Mouse (Mus musculus): ENCODE measurements around the gene Rph3al.
A peak's percentile ranks its signal among the peaks of the same experiment; 100 is the strongest.

Rph3al gene

GRCm38 (mm10) chr11:75906556-75906955 is 31.7 kb downstream of the Rph3al start:
- DNase-seq (ENCODE audit: low spot score in 2 of 2) = no peak

- no peak for DNase-seq (ENCODE audit: low spot score in 2 of 2)
These were observed 33.2 kb downstream of the Rph3al start for GRCm38 (mm10) chr11:75904982-75905381.

GRCm38 (mm10) chr11:75904501-75904900 is 33.7 kb downstream of the Rph3al start:
- DNase-seq (ENCODE audit: low spot score in 2 of 2) = no peak

- DNase-seq (ENCODE audit: low spot score in 2 of 2) = no peak
These were observed 34.7 kb downstream of the Rph3al start for GRCm38 (mm10) chr11:75903486-75903885.

GRCm38 (mm10) chr11:75901339-75901738 is 36.9 kb downstream of the Rph3al start:
- DNase-seq (ENCODE audit: low spot score in 2 of 2) = no peak

GRCm38 (mm10) chr11:75899676-75900075 is 38.6 kb downstream of the Rph3al start:
- DNase-seq (ENCODE audit: low spot score in 2 of 2) = no peak

GRCm38 (mm10) chr11:75898532-75898931 is 39.7 kb downstream of the Rph3al start:
- DNase-seq (ENCODE audit: low spot score in 2 of 2) = no peak

GRCm38 (mm10) chr11:75894791-75895420 is 43.3 kb downstream of the Rph3al start:
- no peak for DNase-seq (ENCODE audit: low spot score in 2 of 2)

- no peak for DNase-seq (ENCODE audit: low spot score in 2 of 2)
These were observed 44.3 kb downstream of the Rph3al start for GRCm38 (mm10) chr11:75893956-75894355.

GRCm38 (mm10) chr11:75887349-75887748 is 50.9 kb downstream of the Rph3al start:
- DNase-seq (ENCODE audit: low spot score in 2 of 2) = no peak

- no peak for DNase-seq (ENCODE audit: low spot score in 2 of 2)
These were observed 57.0 kb downstream of the Rph3al start for GRCm38 (mm10) chr11:75881234-75881633.

- DNase-seq (ENCODE audit: low spot score in 2 of 2) = peak; percentile 38 to 64
These were observed 58.2 kb downstream of the Rph3al start for GRCm38 (mm10) chr11:75880064-75880463.

- no peak for DNase-seq (ENCODE audit: low spot score in 2 of 2)
These were observed 59.8 kb downstream of the Rph3al start for GRCm38 (mm10) chr11:75878460-75878859.

GRCm38 (mm10) chr11:75876043-75876780 is 62.0 kb downstream of the Rph3al start:
- DNase-seq (ENCODE audit: low spot score in 2 of 2) = no peak

- no peak for DNase-seq (ENCODE audit: low spot score in 2 of 2)
These were observed 66.5 kb downstream of the Rph3al start for GRCm38 (mm10) chr11:75871688-75872087.

GRCm38 (mm10) chr11:75870947-75871346 is 67.3 kb downstream of the Rph3al start:
- DNase-seq (ENCODE audit: low spot score in 2 of 2) = no peak

GRCm38 (mm10) chr11:75870386-75870785 is 67.8 kb downstream of the Rph3al start:
- DNase-seq (ENCODE audit: low spot score in 2 of 2) = no peak

- DNase-seq (ENCODE audit: low spot score in 2 of 2) = peak; percentile 88 to 90
These were observed 68.3 kb downstream of the Rph3al start for GRCm38 (mm10) chr11:75869898-75870297.

- DNase-seq (ENCODE audit: low spot score in 2 of 2) = no peak
These were observed 71.4 kb downstream of the Rph3al start for GRCm38 (mm10) chr11:75866861-75867260.

GRCm38 (mm10) chr11:75865859-75866258 is 72.4 kb downstream of the Rph3al start:
- DNase-seq (ENCODE audit: low spot score in 2 of 2) = no peak

- DNase-seq (ENCODE audit: low spot score in 2 of 2) = no peak
These were observed 73.0 kb downstream of the Rph3al start for GRCm38 (mm10) chr11:75865253-75865619.

GRCm38 (mm10) chr11:75864529-75865252 is 73.5 kb downstream of the Rph3al start:
- DNase-seq (ENCODE audit: low spot score in 2 of 2) = no peak

- DNase-seq (ENCODE audit: low spot score in 2 of 2) = no peak
These were observed 75.8 kb downstream of the Rph3al start for GRCm38 (mm10) chr11:75862466-75862865.

Measured in right cerebral cortex, postnatal 36 days (tissue).